Mouse (Mus musculus) bone marrow, adult 2 months (tissue): ENCODE results near the gene Pa2g4.
"Not testable (repeated sequence)": the region's sequence is repeated elsewhere in the genome, so short reads cannot be mapped to it uniquely, and the experiment has no call there.

Source experiments
- CTCF ChIP-seq: fragments of 200-500 bp; IDR thresholded peaks from 2 replicates; pipeline ENCODE4 v1.5.1; 2011; ENCODE audit warnings: low read length, control low read depth; ENCODE audit not compliant: control insufficient read depth, insufficient read depth
- POLR2A ChIP-seq: fragments of 200-500 bp; IDR thresholded peaks from 2 replicates; pipeline ENCODE4 v1.6.1; 2011; ENCODE audit warnings: low read depth, mild to moderate bottlenecking, control low read depth, low read length, borderline replicate concordance; ENCODE audit not compliant: control insufficient read depth

- not testable (repeated sequence) for TF ChIP-seq CTCF, POLR2A
These were observed 10.2 kb downstream of the Pa2g4 start for GRCm38 (mm10) chr10:128555567-128555966.
